Mouse (Mus musculus): ENCODE results near the gene Zfp511. TPM values are rescaled to one million over a fixed set of nuclear protein-coding genes. Genes with fewer than 3 reads are reported as not detected.

Zfp511 gene
- polyA plus RNA-seq, 1 experiment from 2014 or later: 35.0 TPM

GRCm38 (mm10) chr7:139994676-139995075 lies 41.5 kb upstream of the Zfp511 start:
- H3K4me2 ChIP-seq (ENCODE audit: low read length): no peak overlapping the region
- peak; percentile 86 for TF ChIP-seq CTCF (IDR thresholded peaks at IDR 0.05; ENCODE audit: low read depth)
- H3K9ac ChIP-seq (ENCODE audit: low read depth, low read length): no peak overlapping the region
- H3K27ac ChIP-seq: no peak overlapping the region
- DNase-seq (ENCODE audit: low spot score) (peak; percentile 80), ATAC-seq (replicated peaks; ENCODE audit: low FRiP score, low read depth) (peak; percentile 55; the same call in 1 of the 2 replicates)
- no peaks in the 10 kb centered on the region for H3K9me3 ChIP-seq (replicated peaks; ENCODE audit: low read length)
- peaks cover 22% of the 10 kb centered on the region for H3K36me3 ChIP-seq (ENCODE audit: insufficient read depth, low read length)
- no peaks in the 10 kb centered on the region for H3K4me1 ChIP-seq (replicated peaks; ENCODE audit: insufficient read depth, low read length)
- 34% methylated on average over 3 of the region's 3 CpGs for WGBS
- H3K27me3 ChIP-seq (ENCODE audit: insufficient read depth, low read length): no peaks in the 10 kb centered on the region
- no peak overlapping the region for H3K4me3 ChIP-seq (replicated peaks; ENCODE audit: low read depth, low read length)

- H3K36me3 ChIP-seq (ENCODE audit: insufficient read depth, low read length): peaks cover 34% of the 10 kb centered on the region
- WGBS: 95% methylated on average over 13 of the region's 13 CpGs
- H3K4me2 ChIP-seq (ENCODE audit: low read length): no peak overlapping the region
- no peaks in the 10 kb centered on the region for H3K4me1 ChIP-seq (replicated peaks; ENCODE audit: insufficient read depth, low read length)
- no peak overlapping the region for H3K9ac ChIP-seq (ENCODE audit: low read depth, low read length)
- ATAC-seq (replicated peaks; ENCODE audit: low FRiP score, low read depth) (no peak), DNase-seq (ENCODE audit: low spot score) (no peak)
- H3K27ac ChIP-seq: no peak overlapping the region
- no peaks in the 10 kb centered on the region for H3K27me3 ChIP-seq (ENCODE audit: insufficient read depth, low read length)
- no peak for TF ChIP-seq CTCF (IDR thresholded peaks at IDR 0.05; ENCODE audit: low read depth)
- no peak overlapping the region for H3K4me3 ChIP-seq (replicated peaks; ENCODE audit: low read depth, low read length)
- H3K9me3 ChIP-seq (replicated peaks; ENCODE audit: low read length): no peaks in the 10 kb centered on the region
Measured at GRCm38 (mm10) chr7:139998691-139999350, 37.4 kb upstream of the Zfp511 start.

GRCm38 (mm10) chr7:140001086-140001740 lies 35.0 kb upstream of the Zfp511 start:
- Histone ChIP-seq H3K27ac (no peak overlapping the region), H3K4me1 (replicated peaks; ENCODE audit: insufficient read depth, low read length) (no peaks in the 10 kb centered on the region), H3K9ac (ENCODE audit: low read depth, low read length) (no peak overlapping the region), H3K27me3 (ENCODE audit: insufficient read depth, low read length) (no peaks in the 10 kb centered on the region), H3K9me3 (replicated peaks; ENCODE audit: low read length) (no peaks in the 10 kb centered on the region), H3K36me3 (ENCODE audit: insufficient read depth, low read length) (peaks cover 48% of the 10 kb centered on the region), H3K4me2 (ENCODE audit: low read length) (no peak overlapping the region), H3K4me3 (replicated peaks; ENCODE audit: low read depth, low read length) (no peak overlapping the region)
- no peak for ATAC-seq (replicated peaks; ENCODE audit: low FRiP score, low read depth)
- no peak for DNase-seq (ENCODE audit: low spot score)
- 68% methylated on average over 12 of the region's 12 CpGs for WGBS
- no peak for TF ChIP-seq CTCF (IDR thresholded peaks at IDR 0.05; ENCODE audit: low read depth)

GRCm38 (mm10) chr7:140004666-140005065 lies 31.5 kb upstream of the Zfp511 start:
- WGBS: 91% methylated on average over 8 of the region's 8 CpGs
- H3K9ac ChIP-seq (ENCODE audit: low read depth, low read length): no peak overlapping the region
- peaks cover 27% of the 10 kb centered on the region for H3K36me3 ChIP-seq (ENCODE audit: insufficient read depth, low read length)
- no peak overlapping the region for H3K4me2 ChIP-seq (ENCODE audit: low read length)
- no peaks in the 10 kb centered on the region for H3K27me3 ChIP-seq (ENCODE audit: insufficient read depth, low read length)
- no peaks in the 10 kb centered on the region for H3K9me3 ChIP-seq (replicated peaks; ENCODE audit: low read length)
- TF ChIP-seq CTCF (IDR thresholded peaks at IDR 0.05; ENCODE audit: low read depth): no peak
- ATAC-seq (replicated peaks; ENCODE audit: low FRiP score, low read depth): no peak
- H3K4me3 ChIP-seq (replicated peaks; ENCODE audit: low read depth, low read length): no peak overlapping the region
- no peaks in the 10 kb centered on the region for H3K4me1 ChIP-seq (replicated peaks; ENCODE audit: insufficient read depth, low read length)
- no peak for DNase-seq (ENCODE audit: low spot score)
- no peak overlapping the region for H3K27ac ChIP-seq

- Histone ChIP-seq H3K27ac (no peak overlapping the region), H3K36me3 (ENCODE audit: insufficient read depth, low read length) (peaks cover 18% of the 10 kb centered on the region), H3K9me3 (replicated peaks; ENCODE audit: low read length) (no peaks in the 10 kb centered on the region), H3K4me1 (replicated peaks; ENCODE audit: insufficient read depth, low read length) (no peaks in the 10 kb centered on the region), H3K9ac (ENCODE audit: low read depth, low read length) (no peak overlapping the region), H3K4me2 (ENCODE audit: low read length) (no peak overlapping the region), H3K4me3 (replicated peaks; ENCODE audit: low read depth, low read length) (no peak overlapping the region), H3K27me3 (ENCODE audit: insufficient read depth, low read length) (no peaks in the 10 kb centered on the region)
- no peak for ATAC-seq (replicated peaks; ENCODE audit: low FRiP score, low read depth)
- DNase-seq (ENCODE audit: low spot score): no peak
- no peak for TF ChIP-seq CTCF (IDR thresholded peaks at IDR 0.05; ENCODE audit: low read depth)
- 94% methylated on average over 9 of the region's 9 CpGs for WGBS
Measured at GRCm38 (mm10) chr7:140006861-140007611, 29.2 kb upstream of the Zfp511 start.

GRCm38 (mm10) chr7:140007781-140008180 lies 28.4 kb upstream of the Zfp511 start:
- no peak overlapping the region for H3K4me2 ChIP-seq (ENCODE audit: low read length)
- H3K9me3 ChIP-seq (replicated peaks; ENCODE audit: low read length): no peaks in the 10 kb centered on the region
- no peak for DNase-seq (ENCODE audit: low spot score)
- peaks cover 18% of the 10 kb centered on the region for H3K36me3 ChIP-seq (ENCODE audit: insufficient read depth, low read length)
- H3K27me3 ChIP-seq (ENCODE audit: insufficient read depth, low read length): no peaks in the 10 kb centered on the region
- 92% methylated on average over 9 of the region's 9 CpGs for WGBS
- no peak overlapping the region for H3K9ac ChIP-seq (ENCODE audit: low read depth, low read length)
- no peak overlapping the region for H3K27ac ChIP-seq
- no peaks in the 10 kb centered on the region for H3K4me1 ChIP-seq (replicated peaks; ENCODE audit: insufficient read depth, low read length)
- TF ChIP-seq CTCF (IDR thresholded peaks at IDR 0.05; ENCODE audit: low read depth): no peak
- H3K4me3 ChIP-seq (replicated peaks; ENCODE audit: low read depth, low read length): no peak overlapping the region
- ATAC-seq (replicated peaks; ENCODE audit: low FRiP score, low read depth): no peak
